Mouse (Mus musculus) C2C12 (cell line): ENCODE data around the gene Spaar. TPM values are rescaled to one million over a fixed set of nuclear protein-coding genes. Genes with fewer than 3 reads are reported as not detected.

Experiments
- H3K27me3 ChIP-seq: one replicate; pipeline ENCODE4 v1.6.1; 2011; ENCODE audit not compliant: control insufficient read depth, insufficient read depth, insufficient read length
- H3K36me3 ChIP-seq: one replicate; pipeline ENCODE4 v1.6.1; 2011; ENCODE audit not compliant: control insufficient read depth, insufficient read depth
- H3K4me3 ChIP-seq: one replicate; pipeline ENCODE4 v1.5.1; 2011; ENCODE audit warnings: mild to moderate bottlenecking, control low read depth; ENCODE audit not compliant: poor library complexity, insufficient read depth, severe bottlenecking
- H3K79me2 ChIP-seq: one replicate; pipeline ENCODE4 v1.6.1; 2011; ENCODE audit not compliant: control insufficient read depth, insufficient read depth
- H3K79me3 ChIP-seq: one replicate; pipeline ENCODE4 v1.6.1; 2011; ENCODE audit warnings: low read depth, control low read depth
- H3ac ChIP-seq: one replicate; pipeline ENCODE3; 2011; ENCODE audit warnings: low read depth; ENCODE audit not compliant: control insufficient read depth, insufficient read length
- CEBPB ChIP-seq: IDR thresholded peaks from one replicate; pipeline ENCODE4 v1.6.1; 2011; ENCODE audit warnings: low read depth, mild to moderate bottlenecking, control low read depth, moderate library complexity
- CTCF ChIP-seq: IDR thresholded peaks from one replicate; pipeline ENCODE4 v1.5.1; 2011; ENCODE audit not compliant: control insufficient read depth, insufficient read depth, insufficient read length
- FOSL1 ChIP-seq: IDR thresholded peaks from one replicate; pipeline ENCODE4 v1.8.0; 2011; ENCODE audit warnings: mild to moderate bottlenecking, low read length; ENCODE audit not compliant: poor library complexity, insufficient read depth, severe bottlenecking
- MAX ChIP-seq: IDR thresholded peaks from one replicate; pipeline ENCODE4 v1.6.1; 2011; ENCODE audit warnings: mild to moderate bottlenecking, control low read depth
- MYOD1 ChIP-seq: IDR thresholded peaks from one replicate; pipeline ENCODE4 v1.6.1; 2011; ENCODE audit warnings: low read depth; ENCODE audit not compliant: control insufficient read depth, insufficient read length
- MYOG ChIP-seq: IDR thresholded peaks from one replicate; pipeline ENCODE4 v1.6.1; 2011; ENCODE audit not compliant: control insufficient read depth, insufficient read length; ENCODE audit errors: extremely low read depth
- USF1 ChIP-seq: IDR thresholded peaks from one replicate; pipeline ENCODE4 v1.6.1; 2011; ENCODE audit warnings: low read depth, mild to moderate bottlenecking, control low read depth, moderate library complexity
- polyA plus RNA-seq: library from polyadenylated mRNA; unstranded; fragments of >200 nt; fragmentation: generic; extraction: Trizol; gene quantifications from one replicate; pipeline ENCODE4 v1.2.1, GENCODE M21; 2012; ENCODE audit warnings: missing spikeins

The Spaar gene
- polyA plus RNA-seq, 1 experiment: 0.11 TPM

DNA sequence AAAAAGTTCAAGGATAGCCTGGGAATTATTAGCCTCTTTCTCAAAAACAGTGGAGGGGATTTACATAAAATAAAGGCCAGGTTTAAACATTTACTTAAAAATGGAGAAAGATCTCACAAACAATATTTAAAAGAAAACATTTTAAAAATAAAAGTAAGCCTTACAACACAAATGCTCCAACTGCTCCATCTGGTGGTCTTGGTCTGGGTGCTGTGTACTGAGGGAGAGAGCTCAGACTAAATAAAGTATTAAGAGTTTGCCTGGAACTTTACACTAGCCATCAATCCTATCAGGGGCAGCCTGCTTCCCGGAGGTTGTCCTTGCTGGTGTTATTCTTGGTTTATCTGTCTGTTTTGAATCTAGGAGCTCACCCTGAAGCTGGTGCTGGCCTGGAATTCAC is 13.3 kb downstream of the Spaar start:
- no peaks in the 10 kb centered on the region for H3K79me2 ChIP-seq
- H3K27me3 ChIP-seq: no peaks in the 10 kb centered on the region
- H3K4me3 ChIP-seq: no peak overlapping the region
- H3K79me3 ChIP-seq: no peaks in the 10 kb centered on the region
- no peaks in the 10 kb centered on the region for H3K36me3 ChIP-seq
- H3ac ChIP-seq: no peak overlapping the region
- no peak for TF ChIP-seq MYOG
- no peak for TF ChIP-seq CEBPB
- TF ChIP-seq USF1: no peak
- TF ChIP-seq FOSL1: no peak
- TF ChIP-seq MYOD1: no peak
- no peak for TF ChIP-seq MAX
- no peak for TF ChIP-seq CTCF

DNA sequence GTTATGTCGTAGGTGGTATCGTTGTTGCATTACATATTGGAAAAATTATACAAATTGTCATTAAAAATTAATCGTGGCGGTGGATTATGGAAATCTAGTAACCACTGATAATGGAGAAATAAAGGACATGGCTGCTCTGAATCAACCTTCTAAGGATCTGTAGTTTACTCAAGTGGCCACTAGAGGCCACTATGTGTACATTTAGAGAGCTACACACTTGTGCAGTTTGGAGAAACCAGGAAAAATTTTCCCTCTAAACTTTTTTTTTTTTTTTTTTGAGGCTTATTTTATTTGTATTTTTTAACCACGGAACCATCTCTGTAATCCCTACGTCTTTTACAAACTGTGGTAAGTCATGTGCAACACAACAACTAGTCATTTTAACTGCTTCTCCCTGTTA is 15.4 kb downstream of the Spaar start:
- H3K79me2 ChIP-seq: no peaks in the 10 kb centered on the region
- no peaks in the 10 kb centered on the region for H3K36me3 ChIP-seq
- no peaks in the 10 kb centered on the region for H3K27me3 ChIP-seq
- no peak overlapping the region for H3ac ChIP-seq
- H3K79me3 ChIP-seq: no peaks in the 10 kb centered on the region
- no peak overlapping the region for H3K4me3 ChIP-seq
- TF ChIP-seq MAX (no peak), CTCF (no peak), FOSL1 (no peak), MYOG (no peak), MYOD1 (no peak), CEBPB (no peak), USF1 (no peak)

DNA sequence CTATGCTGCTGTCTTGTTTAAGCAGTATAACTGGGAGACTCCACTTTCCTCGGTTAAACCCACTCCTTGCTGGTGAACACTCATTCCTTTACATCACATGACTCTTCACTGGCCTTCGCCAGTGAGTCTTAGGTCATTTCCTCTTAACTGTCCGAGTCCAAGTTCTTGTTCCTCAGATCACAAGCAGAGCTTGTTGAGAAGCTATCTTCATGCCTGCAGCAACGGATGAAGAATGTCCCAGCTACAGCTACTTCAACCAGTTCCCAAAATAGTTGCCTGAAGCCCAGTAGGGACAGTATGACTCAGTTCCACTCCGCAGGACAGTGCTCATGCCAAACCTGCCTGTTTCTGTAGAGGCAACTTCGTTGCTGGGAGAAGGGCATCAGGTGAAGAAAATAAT is 27.4 kb downstream of the Spaar start:
- Histone ChIP-seq H3K79me2 (no peaks in the 10 kb centered on the region), H3K27me3 (no peaks in the 10 kb centered on the region), H3ac (no peak overlapping the region), H3K79me3 (no peaks in the 10 kb centered on the region), H3K36me3 (no peaks in the 10 kb centered on the region), H3K4me3 (no peak overlapping the region)
- TF ChIP-seq MYOD1 (no peak), FOSL1 (no peak), MAX (no peak), CEBPB (no peak)

DNA sequence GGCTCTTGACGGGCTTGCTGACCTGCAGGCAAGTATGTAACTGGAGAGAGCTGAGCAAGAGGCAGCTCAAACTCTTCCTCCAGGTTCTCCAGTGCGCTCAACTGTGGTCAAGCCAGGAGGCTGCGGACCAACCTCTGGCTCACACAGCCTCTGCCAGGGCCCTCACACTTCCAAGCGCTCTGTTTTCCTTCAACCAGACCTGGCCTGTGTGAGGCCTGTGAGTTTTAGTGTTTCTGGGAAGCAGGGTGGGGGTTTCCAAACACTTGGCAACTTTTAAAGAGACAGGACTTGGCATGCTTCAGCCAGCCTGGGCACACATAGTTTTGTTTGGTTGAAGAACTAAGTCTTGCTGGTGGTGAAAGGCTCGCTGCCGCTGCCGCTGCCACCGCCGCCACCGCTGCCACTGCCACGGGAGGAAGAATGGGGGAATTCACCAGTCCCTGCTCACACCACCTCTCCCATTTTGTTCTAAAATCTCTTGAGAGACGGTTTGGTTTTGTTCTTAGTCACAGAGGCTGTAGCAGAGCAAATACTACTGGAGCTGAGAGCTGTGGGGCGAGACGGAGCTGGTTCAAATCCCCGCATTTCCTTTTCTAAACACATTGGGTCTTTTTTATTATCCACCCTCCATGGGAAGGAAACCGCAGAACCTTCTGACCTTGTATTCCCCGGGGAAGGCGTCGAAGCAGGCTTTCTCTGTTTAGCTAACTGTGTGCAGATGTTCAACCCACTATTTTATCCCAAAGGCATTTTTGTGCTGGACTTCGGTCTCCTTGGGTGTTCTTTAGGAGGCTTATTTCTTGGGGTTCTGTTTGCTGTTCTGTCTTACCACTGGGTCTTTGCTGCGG is 30.0 kb downstream of the Spaar start:
- Histone ChIP-seq H3ac (no peak overlapping the region), H3K79me3 (no peaks in the 10 kb centered on the region), H3K36me3 (no peaks in the 10 kb centered on the region), H3K27me3 (peaks cover 5% of the 10 kb centered on the region), H3K79me2 (no peaks in the 10 kb centered on the region), H3K4me3 (no peak overlapping the region)
- no peak for TF ChIP-seq FOSL1
- TF ChIP-seq MAX: no peak
- no peak for TF ChIP-seq CTCF
- no peak for TF ChIP-seq MYOG
- TF ChIP-seq MYOD1: no peak
- TF ChIP-seq CEBPB: no peak
- TF ChIP-seq USF1: no peak

DNA sequence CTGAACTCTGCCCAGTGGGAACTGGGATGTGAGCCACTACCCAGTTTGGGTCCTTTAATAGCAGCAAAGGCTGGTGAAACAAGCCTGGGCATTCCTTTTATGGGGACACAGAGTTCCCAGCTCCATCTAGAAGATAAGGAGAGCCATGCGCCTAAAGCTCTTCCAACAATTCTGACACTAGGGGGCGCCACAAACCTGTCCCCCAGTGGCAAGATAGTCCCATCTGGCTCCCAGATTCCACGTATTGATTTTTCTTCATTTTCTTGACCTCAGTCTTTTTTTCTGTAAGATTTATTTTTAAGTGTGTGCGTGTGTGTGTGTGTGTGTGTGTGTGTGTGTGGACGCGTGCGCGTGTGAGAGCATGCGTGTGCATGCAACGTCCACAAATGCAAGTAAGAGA is 30.6 kb downstream of the Spaar start:
- H3K79me3 ChIP-seq: no peaks in the 10 kb centered on the region
- no peaks in the 10 kb centered on the region for H3K79me2 ChIP-seq
- H3K36me3 ChIP-seq: no peaks in the 10 kb centered on the region
- peaks cover 5% of the 10 kb centered on the region for H3K27me3 ChIP-seq
- TF ChIP-seq USF1 (no peak), CTCF (no peak), FOSL1 (no peak), MYOD1 (no peak), CEBPB (no peak), MYOG (no peak), MAX (no peak)
- H3K4me3 ChIP-seq: no peak overlapping the region
- no peak overlapping the region for H3ac ChIP-seq

DNA sequence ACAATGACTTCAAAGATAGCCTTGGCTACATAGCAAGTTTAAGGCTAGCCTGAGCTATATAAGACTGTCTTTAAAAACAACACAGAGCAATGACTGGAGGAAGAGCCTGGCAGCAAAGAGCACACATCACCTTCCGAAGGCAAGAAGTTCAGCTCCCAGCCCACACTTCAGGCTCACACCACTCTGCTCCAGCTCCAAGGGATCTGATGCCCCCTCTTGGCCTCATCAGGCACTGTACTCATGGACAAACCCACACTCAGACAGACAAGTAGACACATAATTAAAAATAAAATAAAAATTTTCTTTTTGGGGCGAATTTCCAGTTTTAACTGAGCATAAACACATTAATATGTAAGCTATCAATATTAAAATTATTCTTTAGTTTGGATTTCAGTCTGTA is 31.5 kb downstream of the Spaar start:
- Histone ChIP-seq H3K27me3 (peaks cover 5% of the 10 kb centered on the region), H3K36me3 (no peaks in the 10 kb centered on the region), H3K4me3 (no peak overlapping the region), H3ac (no peak overlapping the region), H3K79me3 (no peaks in the 10 kb centered on the region), H3K79me2 (no peaks in the 10 kb centered on the region)
- TF ChIP-seq MYOD1: no peak
- no peak for TF ChIP-seq MYOG
- no peak for TF ChIP-seq MAX
- no peak for TF ChIP-seq FOSL1
- TF ChIP-seq CTCF: no peak
- no peak for TF ChIP-seq CEBPB
- TF ChIP-seq USF1: no peak
